20 mouse cellular contexts compared by ENCODE assay signal in the genomic region with DNA sequence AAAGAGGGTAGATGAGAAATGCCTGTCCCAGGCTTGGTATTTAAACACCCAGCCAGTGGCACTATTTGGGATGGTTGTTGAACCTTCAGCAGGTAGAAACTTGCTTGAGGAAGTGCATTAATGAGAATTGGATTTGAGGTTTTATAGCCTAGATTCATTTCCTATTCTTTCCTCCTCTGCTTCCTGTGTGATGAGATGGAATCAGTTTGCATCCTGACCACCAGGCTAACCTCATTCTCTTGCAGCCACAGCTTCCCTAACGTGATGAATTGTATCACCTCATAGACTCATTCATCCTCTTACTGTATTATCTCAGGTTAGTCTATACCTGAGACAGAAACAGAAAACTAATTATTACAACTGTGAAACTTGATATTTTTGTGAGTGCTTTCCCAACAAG.
DNase-seq lines count a peak whose midpoint lies in the region; ATAC-seq lines count a peak whose summit lies in the region.
"Had no signal": no experiment of that assay in that cellular context is flagged by ENCODE, and none has a peak within 500 bp of the region (broad histone marks: within the 10 kb centered on the region; RNA-seq: fewer than 3 reads in every experiment).

No protein-coding gene starts in this region.

- no peak for DNase-seq in left cerebral cortex, adult 9 months (ENCODE audit: low spot score in 2 of 2)
- DNase-seq in adrenal gland, adult (ENCODE audit: inconsistent age in 2 of 2, low spot score in 1 of 2) = no peak
- DNase-seq: adrenal gland, adult 8-10 months; adrenal gland, postnatal 14 days; adrenal gland, postnatal 36 days; B cell, adult 2 months; cerebellum, adult 11-12 months; cerebellum, adult 2 months; cerebellum, adult 9-10 months; cerebellum, postnatal 10 days; cerebellum, postnatal 25 days; embryo, embryonic 11 days had no signal

- ATAC-seq in common myeloid progenitor, adult 5-6 weeks (replicated peaks; ENCODE audit: low read depth, poor library complexity, severe bottlenecking) = peak; percentile 79
- peak; percentile 27 to 32; a peak in 2 of 4 replicates for ATAC-seq in hematopoietic stem cell, adult 5-6 weeks (replicated peaks in 1 of 2; ENCODE audit: insufficient read depth in 1 of 2, low FRiP score in 2 of 2, low TSS enrichment in 1 of 2, low read depth in 1 of 2, poor library complexity in 2 of 2, severe bottlenecking in 2 of 2)
- peak; percentile 75 for ATAC-seq in megakaryocyte progenitor cell, adult 5-6 weeks (replicated peaks; ENCODE audit: poor library complexity)
- ATAC-seq in activated CD4-positive, CD25-positive, alpha-beta regulatory T cell, adult 4 months = no peak
- ATAC-seq: CD4-positive, CD25-positive, alpha-beta regulatory T cell, adult 4 months; forebrain, embryonic 14.5 days; forebrain, embryonic 16.5 days; Patski had no signal
